Mouse (Mus musculus): Measurements from ENCODE around the gene Igsf9. TPM values are rescaled to one million over a fixed set of nuclear protein-coding genes. Genes with fewer than 3 reads are reported as not detected.
A peak's percentile ranks its signal among the peaks of the same experiment; 100 is the strongest.

Gene Igsf9
- total and polyA plus RNA-seq, 3 experiments, result 2.7 to 6.5 (median 6.0) TPM

- dilution Hi-C loops (cut with MboI; ENCODE audit: extremely low pct_ligation_motif_present, extremely low pct_unique_long_range_greater_than_20kb, low sequenced_read_pairs) (no loop called here), in situ Hi-C loops (cut with MboI; ENCODE audit: low pct_ligation_motif_present, low pct_unique_long_range_greater_than_20kb, low sequenced_read_pairs) (no loop called here)
- H3K4me1 ChIP-seq (ENCODE audit: control insufficient read depth in 1 of 2, insufficient read depth in 2 of 2), result peaks cover 4 to 26% of the 10 kb centered on the region in 2 experiments; a peak in 3 of 4 replicates
- H3K79me2 ChIP-seq (replicated peaks; ENCODE audit: control insufficient read depth, extremely low read depth, insufficient read depth, poor library complexity, severe bottlenecking), result no peaks in the 10 kb centered on the region
- H3K9me3 ChIP-seq (replicated peaks; ENCODE audit: low read length), result no peaks in the 10 kb centered on the region
- H3K27me3 ChIP-seq (replicated peaks), result no peaks in the 10 kb centered on the region
- no peaks in the 10 kb centered on the region for H3K36me3 ChIP-seq (replicated peaks in 1 of 2; ENCODE audit: control insufficient read depth in 1 of 2, insufficient read depth in 1 of 2, low read length in 1 of 2)
- H3K9ac ChIP-seq (ENCODE audit: insufficient read depth, low read depth), result peak overlapping the region; percentile 67
- peak overlapping the region; percentile 83 for H3K27ac ChIP-seq (ENCODE audit: insufficient read depth, low read depth)
- DNase-seq (ENCODE audit: extremely low read depth), result peak; percentile 62
- TF ChIP-seq RAD21 (IDR thresholded peaks at IDR 0.05; ENCODE audit: low read depth, low read length) (no peak), BHLHE40 (IDR thresholded peaks at IDR 0.05; ENCODE audit: low read depth, low read length) (peak; percentile 35), RCOR1 (conservative IDR thresholded peaks at IDR 0.05; ENCODE audit: low read depth, low read length) (0 out of 2 replicates have a peak, but pooled peaks have one; percentile 55), MXI1 (IDR thresholded peaks at IDR 0.05; ENCODE audit: low read depth, low read length) (no peak), MYC (IDR thresholded peaks at IDR 0.05; ENCODE audit: low read depth, low read length) (no peak), ZC3H11A (IDR thresholded peaks at IDR 0.05; ENCODE audit: low read depth, low read length) (no peak), JUN (IDR thresholded peaks at IDR 0.05; ENCODE audit: insufficient read depth, low read depth, low read length) (no peak), SMC3 (IDR thresholded peaks at IDR 0.05; ENCODE audit: low read depth, low read length) (no peak), POLR2A (IDR thresholded peaks at IDR 0.05; ENCODE audit: low read depth, low read length) (peak; percentile 7; the same call in 1 of the 2 replicates), TCF12 (IDR thresholded peaks at IDR 0.05; ENCODE audit: low read depth, low read length) (peak; percentile 58), JUND (conservative IDR thresholded peaks at IDR 0.05; ENCODE audit: low read depth, low read length) (no peak), E2F4 (IDR thresholded peaks at IDR 0.05; ENCODE audit: insufficient replicate concordance, low read depth, low read length) (no peak), EP300 (IDR thresholded peaks at IDR 0.05; ENCODE audit: low read length) (no peak; the same call in 1 of the 2 replicates), IRF4 (IDR thresholded peaks at IDR 0.05; ENCODE audit: low read depth, low read length) (peak; percentile 73)
- H3K4me3 ChIP-seq (replicated peaks in 1 of 3; ENCODE audit: low read depth in 2 of 3, low read length in 2 of 3, poor library complexity in 1 of 3), result peak overlapping the region in 2 of 3 experiments; percentile 24 to 41
- H3K4me2 ChIP-seq (ENCODE audit: insufficient read depth, low read depth, poor library complexity, severe bottlenecking), result peak overlapping the region; percentile 80; the same call in 1 of the 2 replicates
These were observed 25.4 kb upstream of the Igsf9 start for GRCm38 (mm10) chr1:172456001-172456677.

DNA sequence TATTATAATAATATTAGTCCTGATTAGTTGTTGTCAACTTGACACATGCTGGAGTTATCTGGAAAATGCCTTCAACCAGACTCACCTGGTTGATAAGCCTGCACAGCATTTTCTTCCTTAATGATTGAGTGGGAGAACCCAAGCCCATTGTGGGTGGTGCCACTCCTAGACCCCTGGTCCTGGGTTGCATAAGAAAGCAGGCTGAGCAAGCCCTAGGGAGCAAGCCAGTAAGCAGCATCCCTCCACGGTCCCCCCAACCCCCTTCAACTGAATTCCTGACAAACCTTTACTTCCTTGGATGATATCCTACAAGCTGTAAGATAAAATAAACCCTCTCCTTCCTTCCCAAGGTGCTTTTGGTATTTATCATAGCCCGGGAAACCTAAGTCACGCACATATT, 24.4 kb upstream of the Igsf9 start:
- in situ Hi-C loops (cut with MboI; ENCODE audit: low pct_ligation_motif_present, low pct_unique_long_range_greater_than_20kb, low sequenced_read_pairs) (no loop called here), dilution Hi-C loops (cut with MboI; ENCODE audit: extremely low pct_ligation_motif_present, extremely low pct_unique_long_range_greater_than_20kb, low sequenced_read_pairs) (no loop called here)
- Histone ChIP-seq H3K4me1 (ENCODE audit: control insufficient read depth in 1 of 2, insufficient read depth in 2 of 2) (peaks cover 4 to 21% of the 10 kb centered on the region in 2 experiments; a peak in 3 of 4 replicates), H3K36me3 (replicated peaks in 1 of 2; ENCODE audit: control insufficient read depth in 1 of 2, insufficient read depth in 1 of 2, low read length in 1 of 2) (no peaks in the 10 kb centered on the region), H3K9ac (ENCODE audit: insufficient read depth, low read depth) (no peak overlapping the region), H3K4me3 (replicated peaks in 1 of 3; ENCODE audit: low read depth in 2 of 3, low read length in 2 of 3, poor library complexity in 1 of 3) (no peak overlapping the region), H3K9me3 (replicated peaks; ENCODE audit: low read length) (no peaks in the 10 kb centered on the region), H3K27ac (ENCODE audit: insufficient read depth, low read depth) (no peak overlapping the region), H3K79me2 (replicated peaks; ENCODE audit: control insufficient read depth, extremely low read depth, insufficient read depth, poor library complexity, severe bottlenecking) (no peaks in the 10 kb centered on the region), H3K27me3 (replicated peaks) (no peaks in the 10 kb centered on the region), H3K4me2 (ENCODE audit: insufficient read depth, low read depth, poor library complexity, severe bottlenecking) (no peak overlapping the region)
- TF ChIP-seq POLR2A (IDR thresholded peaks at IDR 0.05; ENCODE audit: low read depth, low read length) (no peak), JUND (conservative IDR thresholded peaks at IDR 0.05; ENCODE audit: low read depth, low read length) (no peak)
- no peak for DNase-seq (ENCODE audit: extremely low read depth)

Data from CH12.LX (cell line).